Mouse (Mus musculus) adrenal gland, adult 10 weeks (tissue): ENCODE measurements around the gene Slc22a6. TPM values are rescaled to one million over a fixed set of nuclear protein-coding genes. Genes with fewer than 3 reads are reported as not detected.

Experiments
- polyA plus RNA-seq: library from polyadenylated mRNA; stranded (reverse); fragments of 350-450 nt; fragmentation: Illumina TruSeq; extraction: RNeasy Lipid Tissue Mini Kit (QIAGEN cat#74804); gene quantifications from one replicate; pipeline ENCODE4 v1.2.3, GENCODE M21; 2014; ENCODE audit warnings: low read depth, low replicate concordance

Slc22a6 gene
- polyA plus RNA-seq, result not detected

DNA sequence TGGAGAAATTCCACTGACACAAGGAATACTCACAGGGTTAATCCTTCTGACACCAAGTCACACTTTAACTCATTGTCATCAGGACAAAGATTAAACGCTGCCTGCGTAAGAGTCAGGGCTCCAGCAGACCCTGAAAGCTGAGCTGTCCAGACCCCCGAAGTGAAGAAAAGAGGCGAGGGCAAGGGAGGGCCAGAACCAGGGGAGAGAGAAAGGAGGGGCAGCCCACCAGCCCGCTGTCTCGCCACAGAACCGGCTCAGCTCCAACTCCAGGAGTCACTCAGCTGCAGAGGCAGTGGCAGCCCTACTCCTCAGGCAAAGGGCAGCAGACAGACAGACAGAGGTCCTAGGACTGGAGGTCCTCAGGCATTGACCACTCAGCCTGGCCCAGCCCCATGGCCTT is at the start of gene Slc22a6:
Slc22a6 (plus strand) TSS at position 136 of the 400 bp plus-strand sequence.

GRCm38 (mm10) chr19:8590954-8591353 is 26.9 kb upstream of the Slc22a6 start, which contains the start of gene Slc22a8:
Gene Slc22a8, plus strand, starts transcription at chr19:8591254.

DNA sequence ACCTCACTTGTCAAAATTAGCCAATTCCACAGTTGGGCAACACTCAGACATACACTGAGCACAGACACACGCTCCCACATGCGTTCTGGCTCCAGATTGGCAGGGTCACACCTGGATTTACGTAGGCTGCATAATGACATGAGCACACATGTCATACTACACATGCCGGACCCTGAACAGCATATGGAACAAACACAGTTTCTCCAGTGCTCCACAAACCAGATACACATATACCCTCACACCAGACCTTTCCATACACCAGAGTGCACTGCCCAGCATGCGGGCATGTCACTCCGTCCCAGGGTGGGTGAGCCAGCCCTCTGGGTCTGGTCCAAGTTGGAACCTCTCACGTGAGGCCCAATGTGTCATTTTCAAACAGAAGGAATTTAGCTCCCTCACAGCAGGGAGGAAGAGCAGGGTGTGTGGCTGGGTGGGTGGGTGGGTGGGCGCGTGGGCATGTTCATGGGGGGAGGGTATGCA is 45.6 kb downstream of the Slc22a6 start, which contains the start of gene Chrm1:
Chrm1 (plus strand) TSS at position 430 of the 480 bp plus-strand sequence.

Other genes with a start within 250 kb of the Slc22a6 start
- not detected for gene Slc22a30, start 212.9 kb upstream of the Slc22a6 start, polyA plus RNA-seq
- not detected for gene Slc22a8, start 26.8 kb upstream of the Slc22a6 start, polyA plus RNA-seq
- gene Chrm1, start 45.8 kb downstream of the Slc22a6 start, polyA plus RNA-seq, result 0.23 TPM
- 163 TPM for gene Slc3a2, start 105.3 kb downstream of the Slc22a6 start, polyA plus RNA-seq
- gene Wdr74, start 117.8 kb downstream of the Slc22a6 start, polyA plus RNA-seq, result 15.5 TPM
- not detected for gene 1700092M07Rik, start 122.7 kb downstream of the Slc22a6 start, polyA plus RNA-seq
- gene Stx5a, start 123.4 kb downstream of the Slc22a6 start, polyA plus RNA-seq, result 63.2 TPM
- gene Nxf1, start 139.0 kb downstream of the Slc22a6 start, polyA plus RNA-seq, result 68.2 TPM
- 50.0 TPM for gene Tmem223, start 153.0 kb downstream of the Slc22a6 start, polyA plus RNA-seq
- gene Tmem179b, start 156.4 kb downstream of the Slc22a6 start, polyA plus RNA-seq, result 51.8 TPM
- gene Taf6l, start 168.4 kb downstream of the Slc22a6 start, polyA plus RNA-seq, result 1.4 TPM
- 94.7 TPM for gene Polr2g, start 180.5 kb downstream of the Slc22a6 start, polyA plus RNA-seq
- gene Zbtb3, start 184.5 kb downstream of the Slc22a6 start, polyA plus RNA-seq, result 0.47 TPM
- gene Ttc9c, start 201.3 kb downstream of the Slc22a6 start, polyA plus RNA-seq, result 87.3 TPM
- 117 TPM for gene Hnrnpul2, start 202.0 kb downstream of the Slc22a6 start, polyA plus RNA-seq
- gene AC129217.1, start 211.7 kb downstream of the Slc22a6 start, polyA plus RNA-seq, result not detected
- 24.6 TPM for gene Bscl2, start 219.4 kb downstream of the Slc22a6 start, polyA plus RNA-seq
- 2.2 TPM for gene Gng3, start 221.2 kb downstream of the Slc22a6 start, polyA plus RNA-seq
- gene Lrrn4cl, start 232.7 kb downstream of the Slc22a6 start, polyA plus RNA-seq, result 3.3 TPM